Mouse (Mus musculus) bone marrow, adult 2 months (tissue): ENCODE data around the gene Adam11. TPM values are rescaled to one million over a fixed set of nuclear protein-coding genes. Genes with fewer than 3 reads are reported as not detected.

ENCODE experiments used
- H3K27ac ChIP-seq: fragments of 200-500 bp; 2 replicates; pipeline ENCODE4 v1.5.1; 2012; ENCODE audit warnings: low read depth, mild to moderate bottlenecking, control low read depth, inconsistent platforms, low read length; ENCODE audit not compliant: control insufficient read depth, poor library complexity, insufficient read depth
- H3K4me1 ChIP-seq: fragments of 200-500 bp; 2 replicates; pipeline ENCODE4 v1.6.1; 2011; ENCODE audit warnings: low read length; ENCODE audit not compliant: control insufficient read depth, insufficient read depth
- H3K4me3 ChIP-seq: fragments of 200-500 bp; replicated peaks from 2 replicates; pipeline ENCODE3; 2011; ENCODE audit warnings: mild to moderate bottlenecking, low read depth, low read length, control low read depth; ENCODE audit not compliant: control insufficient read depth
- CTCF ChIP-seq: fragments of 200-500 bp; IDR thresholded peaks from 2 replicates; pipeline ENCODE4 v1.5.1; 2011; ENCODE audit warnings: low read length, control low read depth; ENCODE audit not compliant: control insufficient read depth, insufficient read depth
- POLR2A ChIP-seq: fragments of 200-500 bp; IDR thresholded peaks from 2 replicates; pipeline ENCODE4 v1.6.1; 2011; ENCODE audit warnings: low read depth, mild to moderate bottlenecking, control low read depth, low read length, borderline replicate concordance; ENCODE audit not compliant: control insufficient read depth
- WGBS: fragments of 180-500 bp; shearing (Covaris S2); methylation state at CpG from one replicate; pipeline ENCODE4 v1.1.7; 2018; 5-methylcytosine and 5-hydroxymethylcytosine counted together
- polyA plus RNA-seq: library from polyadenylated mRNA; stranded (reverse); fragments of >200 nt; gene quantifications from 2 replicates; pipeline ENCODE4 v1.2.4, GENCODE M21; 2011; ENCODE audit warnings: low replicate concordance; ENCODE audit not compliant: missing spikeins, insufficient read depth, insufficient read length

Adam11 gene
- polyA plus RNA-seq, 1 experiment = 11.8 TPM

- Histone ChIP-seq H3K27ac (no peak overlapping the region), H3K4me3 (no peak overlapping the region), H3K4me1 (no peaks in the 10 kb centered on the region)
- TF ChIP-seq CTCF (no peak), POLR2A (no peak)
- 74% methylated on average over 15 of the region's 15 CpGs for WGBS
Measured at GRCm38 (mm10) chr11:102770662-102771435, 9.6 kb downstream of the Adam11 start.

GRCm38 (mm10) chr11:102771916-102772714 lies 10.9 kb downstream of the Adam11 start:
- H3K4me1 ChIP-seq = no peaks in the 10 kb centered on the region
- 58% methylated on average over 16 of the region's 16 CpGs for WGBS
- H3K4me3 ChIP-seq = no peak overlapping the region
- TF ChIP-seq CTCF (no peak), POLR2A (no peak)
- H3K27ac ChIP-seq = no peak overlapping the region

- TF ChIP-seq POLR2A (no peak), CTCF (no peak)
- no peaks in the 10 kb centered on the region for H3K4me1 ChIP-seq
- H3K27ac ChIP-seq = no peak overlapping the region
- 81% methylated on average over 18 of the region's 18 CpGs for WGBS
- no peak overlapping the region for H3K4me3 ChIP-seq
Measured at GRCm38 (mm10) chr11:102772771-102773700, 11.8 kb downstream of the Adam11 start.

- H3K27ac ChIP-seq = no peak overlapping the region
- TF ChIP-seq POLR2A (0 out of 2 replicates have a peak, but pooled peaks have one; percentile 28), CTCF (peak; percentile 94)
- 1% methylated on average over 46 of the region's 46 CpGs for WGBS
Measured at GRCm38 (mm10) chr11:102773713-102774611, 12.7 kb downstream of the Adam11 start.

GRCm38 (mm10) chr11:102774621-102775141 lies 13.4 kb downstream of the Adam11 start:
- TF ChIP-seq POLR2A (no peak), CTCF (no peak)

More at GRCm38 (mm10) chr11:102773713-102774611, 12.7 kb downstream of the Adam11 start:
- Histone ChIP-seq H3K4me3 (peak overlapping the region; percentile 33), H3K4me1 (no peaks in the 10 kb centered on the region)

DNA sequence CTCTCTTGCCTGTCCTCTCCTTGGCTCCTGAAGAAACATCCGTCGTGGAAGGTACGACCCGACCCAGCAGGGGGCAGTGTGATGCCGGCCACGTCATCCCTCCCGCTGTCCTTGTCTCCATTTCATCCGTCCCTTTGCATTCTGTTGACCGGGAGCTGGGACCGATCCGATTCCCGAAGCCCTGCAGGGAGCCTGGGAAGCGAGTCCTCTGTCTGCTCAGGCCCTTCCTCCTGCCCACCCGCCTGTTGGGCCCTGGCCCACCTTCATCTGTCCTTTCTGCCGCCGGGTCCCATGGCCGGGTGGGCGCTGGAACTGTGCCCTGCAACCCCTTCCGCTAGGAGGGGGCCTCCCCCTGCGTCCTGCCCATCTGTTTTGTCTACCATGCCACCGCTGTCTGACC lies 16.4 kb downstream of the Adam11 start:
- TF ChIP-seq CTCF (peak; percentile 73), POLR2A (no peak)
- H3K4me3 ChIP-seq = no peak overlapping the region
- peaks cover 2% of the 10 kb centered on the region for H3K4me1 ChIP-seq
- 70% methylated on average over 21 of the region's 21 CpGs for WGBS
- no peak overlapping the region for H3K27ac ChIP-seq

More at GRCm38 (mm10) chr11:102774621-102775141, 13.4 kb downstream of the Adam11 start:
- no peak overlapping the region for H3K27ac ChIP-seq
- H3K4me1 ChIP-seq = peaks cover under 1% of the 10 kb centered on the region
- 3% methylated on average over 25 of the region's 25 CpGs for WGBS
- H3K4me3 ChIP-seq = peak overlapping the region; percentile 25

DNA sequence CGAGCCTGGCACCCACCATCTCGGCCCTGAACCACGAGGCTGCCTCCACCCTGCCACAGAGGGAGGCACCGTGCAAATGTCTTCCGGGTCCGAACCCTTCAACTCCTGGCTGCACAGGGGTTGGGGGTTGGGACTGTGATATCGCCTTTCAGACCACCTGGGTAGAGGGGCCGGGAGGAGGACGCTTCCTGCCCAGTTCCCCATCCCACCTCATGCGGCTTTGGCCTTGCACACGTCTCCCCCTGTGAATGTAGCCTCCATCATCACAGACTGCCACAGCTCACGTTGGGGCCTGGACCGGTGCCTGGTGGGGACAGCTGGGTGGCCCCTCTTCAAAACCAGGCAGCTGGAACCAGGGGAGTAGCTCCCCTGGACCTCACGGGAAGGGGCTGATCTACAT lies 16.9 kb downstream of the Adam11 start:
- Histone ChIP-seq H3K4me1 (peaks cover 2% of the 10 kb centered on the region), H3K4me3 (no peak overlapping the region), H3K27ac (no peak overlapping the region)
- WGBS = 78% methylated on average over 14 of the region's 14 CpGs
- TF ChIP-seq CTCF (no peak), POLR2A (no peak)
